Mouse (Mus musculus) cerebellum, adult (tissue): ENCODE results near the gene Fgfr2.
"Not testable (repeated sequence)": the region's sequence is repeated elsewhere in the genome, so short reads cannot be mapped to it uniquely, and the experiment has no call there.

Source experiments
- ATAC-seq: cut with Nextera tagmentation; 2 replicates; pipeline ENCODE4 v1.9.2; 2017; ENCODE audit warnings: mild to moderate bottlenecking, moderate library complexity, mixed read lengths; ENCODE audit not compliant: insufficient number of reproducible peaks, low FRiP score, low TSS enrichment

The Fgfr2 gene

DNA sequence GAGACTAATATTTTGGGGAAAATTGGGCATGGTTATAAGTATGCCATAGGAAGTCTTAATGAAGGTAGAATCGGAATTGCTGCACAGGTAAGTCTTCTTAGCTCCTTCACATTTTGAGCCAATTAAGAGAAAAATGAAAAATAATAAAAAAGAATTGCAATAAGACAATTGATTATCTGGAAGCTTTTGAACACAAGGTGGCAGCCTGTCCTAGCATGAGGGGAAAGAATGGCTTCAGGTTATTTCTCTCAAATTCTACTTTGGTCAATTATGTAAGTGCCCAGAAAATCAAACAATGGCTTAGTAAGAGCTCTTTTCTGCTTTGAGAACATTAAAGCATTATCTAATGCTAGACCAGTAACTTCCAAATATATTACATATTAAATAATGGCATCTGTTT is 1688.9 kb downstream of the Fgfr2 start:
- no peak for ATAC-seq

DNA sequence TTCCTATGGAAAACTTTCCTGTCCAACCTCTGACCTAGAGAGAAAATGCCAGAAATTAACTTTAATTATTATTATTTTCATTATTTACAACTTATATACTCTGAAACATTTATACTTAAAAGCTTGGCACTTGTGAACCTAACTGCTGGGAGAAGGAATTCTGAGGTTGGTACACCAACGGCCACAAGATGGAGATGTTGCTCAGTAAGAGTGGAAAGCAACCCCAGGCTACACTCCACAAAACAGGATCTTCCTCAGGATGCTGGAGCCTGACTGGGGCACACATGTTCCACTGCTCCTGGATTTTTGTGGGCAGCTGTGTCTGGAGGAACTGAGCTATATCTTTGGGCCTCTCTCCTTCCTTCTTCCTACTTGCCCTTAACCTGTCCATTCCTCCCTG is 1690.9 kb downstream of the Fgfr2 start:
- no peak for ATAC-seq

DNA sequence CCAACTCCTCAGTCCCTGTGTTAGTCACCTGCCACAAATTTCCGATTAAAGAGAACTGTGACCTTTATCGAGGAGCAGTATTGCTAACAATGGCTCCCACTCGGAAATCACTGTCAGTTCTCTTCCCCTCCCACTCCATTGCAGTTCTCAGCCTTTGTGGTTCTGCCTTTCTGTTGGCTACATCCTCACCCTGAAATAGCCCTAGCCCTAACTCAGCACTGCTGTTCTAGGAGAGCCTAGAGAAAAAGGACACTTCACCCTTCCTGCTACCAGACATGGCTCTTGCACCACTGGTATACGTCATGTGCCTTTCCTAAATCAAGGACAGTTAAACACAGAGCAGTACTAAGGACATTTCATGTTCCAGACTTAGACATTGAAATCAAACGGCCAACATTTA is 1695.8 kb downstream of the Fgfr2 start:
- ATAC-seq = no peak

DNA sequence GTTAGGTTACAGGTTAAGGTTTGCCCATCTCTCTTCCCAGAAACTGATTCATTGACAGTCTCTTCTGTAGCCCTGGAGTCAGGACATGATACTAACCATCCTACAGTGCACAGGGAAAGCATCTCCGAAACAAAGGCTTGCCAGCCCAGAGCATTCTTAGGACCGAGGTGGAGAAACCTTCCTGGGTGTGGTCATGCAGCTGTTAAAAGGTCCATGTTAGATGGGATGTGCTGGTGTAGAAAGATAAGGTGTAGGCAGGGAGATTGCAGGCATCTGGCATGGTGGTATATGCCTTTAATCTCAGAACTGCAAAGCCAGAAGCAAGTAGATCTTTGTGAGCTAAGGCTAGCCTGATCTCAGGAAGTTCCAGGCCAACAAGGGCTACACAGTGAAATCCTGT is 1698.2 kb downstream of the Fgfr2 start:
- no peak for ATAC-seq

DNA sequence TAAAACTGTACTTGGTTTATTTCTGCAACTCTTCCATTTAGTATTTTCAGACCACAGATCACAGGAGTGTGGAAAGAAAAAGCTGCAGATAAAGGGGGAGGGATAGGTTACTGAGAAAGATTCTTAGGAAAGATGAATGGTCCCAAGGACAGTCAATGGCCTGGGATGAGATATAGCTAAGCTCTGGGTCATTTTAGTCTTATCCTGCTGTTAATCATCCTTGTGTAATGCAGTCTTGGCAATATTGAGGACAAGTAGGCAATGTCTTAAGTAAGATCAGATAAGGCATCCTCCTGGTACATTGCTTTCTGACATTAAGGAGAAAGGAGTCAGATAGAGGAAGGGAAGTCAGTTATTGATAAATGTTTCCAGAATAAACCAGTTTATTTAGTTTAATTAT is 1705.5 kb downstream of the Fgfr2 start:
- ATAC-seq = no peak

DNA sequence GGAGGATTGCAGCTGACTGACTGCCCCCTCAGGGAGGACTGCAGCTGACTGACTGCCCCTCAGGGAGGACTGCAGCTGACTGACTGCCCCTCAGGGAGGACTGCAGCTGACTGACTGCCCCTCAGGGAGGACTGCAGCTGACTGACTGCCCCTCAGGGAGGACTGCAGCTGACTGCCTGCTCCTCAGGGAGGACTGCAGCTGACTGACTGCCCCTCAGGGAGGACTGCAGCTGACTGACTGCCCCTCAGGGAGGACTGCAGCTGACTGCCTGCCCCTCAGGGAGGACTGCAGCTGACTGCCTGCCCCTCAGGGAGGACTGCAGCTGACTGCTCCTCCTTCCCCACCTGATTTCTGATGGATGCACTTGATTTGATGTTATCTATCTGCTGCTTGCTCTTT is 1706.4 kb downstream of the Fgfr2 start:
- not testable (repeated sequence) for ATAC-seq

DNA sequence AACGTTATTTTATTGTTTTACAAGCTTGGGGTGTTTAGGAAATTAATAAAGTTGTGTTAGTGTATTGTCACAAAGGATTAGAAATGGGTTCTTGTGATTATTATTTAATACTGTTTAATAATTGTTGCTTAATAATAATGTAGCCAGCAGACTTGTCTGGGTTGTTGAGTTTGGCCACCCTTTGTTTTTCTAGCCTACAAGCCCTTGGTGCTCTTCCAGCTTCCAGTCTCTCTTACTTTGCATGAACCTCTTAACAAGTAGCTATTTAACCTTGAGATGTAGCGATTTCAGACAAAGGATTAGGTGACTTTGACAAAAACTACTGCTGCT is 1711.2 kb downstream of the Fgfr2 start:
- ATAC-seq = no peak

DNA sequence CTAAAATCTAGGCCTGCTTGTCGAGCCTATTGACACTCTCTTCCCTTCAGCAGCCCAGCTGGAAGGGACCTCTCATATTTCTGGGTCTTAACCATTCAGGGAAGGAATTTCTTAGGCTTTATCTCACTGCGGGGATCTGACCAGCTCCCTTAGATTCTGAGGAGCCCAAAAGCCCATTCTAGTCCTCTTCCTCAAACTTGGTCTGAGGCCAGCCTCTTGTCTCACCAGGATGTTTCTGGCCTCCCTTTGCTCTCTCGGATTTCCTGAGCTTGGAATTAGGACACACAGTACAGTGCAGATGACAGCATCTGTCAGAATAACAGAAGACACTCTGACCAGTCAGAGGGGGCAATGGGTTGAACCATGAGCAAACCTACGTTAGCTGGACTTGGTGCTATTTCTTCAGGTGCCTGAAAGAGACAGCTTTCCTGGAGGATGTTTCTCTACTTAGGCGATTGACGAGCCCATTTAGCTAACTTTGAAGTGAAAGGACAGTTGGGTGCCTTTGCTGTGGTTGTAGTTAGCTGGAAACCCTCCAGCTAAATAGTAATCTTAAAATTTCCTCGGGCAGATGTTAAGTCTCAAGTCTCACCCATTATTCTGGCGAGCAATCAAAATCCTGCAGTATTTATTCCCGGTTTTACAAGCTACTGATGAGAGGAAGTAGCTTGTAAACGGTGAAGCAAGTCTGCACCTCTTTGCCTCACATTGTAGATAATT is 1711.8 kb downstream of the Fgfr2 start:
- no peak for ATAC-seq

DNA sequence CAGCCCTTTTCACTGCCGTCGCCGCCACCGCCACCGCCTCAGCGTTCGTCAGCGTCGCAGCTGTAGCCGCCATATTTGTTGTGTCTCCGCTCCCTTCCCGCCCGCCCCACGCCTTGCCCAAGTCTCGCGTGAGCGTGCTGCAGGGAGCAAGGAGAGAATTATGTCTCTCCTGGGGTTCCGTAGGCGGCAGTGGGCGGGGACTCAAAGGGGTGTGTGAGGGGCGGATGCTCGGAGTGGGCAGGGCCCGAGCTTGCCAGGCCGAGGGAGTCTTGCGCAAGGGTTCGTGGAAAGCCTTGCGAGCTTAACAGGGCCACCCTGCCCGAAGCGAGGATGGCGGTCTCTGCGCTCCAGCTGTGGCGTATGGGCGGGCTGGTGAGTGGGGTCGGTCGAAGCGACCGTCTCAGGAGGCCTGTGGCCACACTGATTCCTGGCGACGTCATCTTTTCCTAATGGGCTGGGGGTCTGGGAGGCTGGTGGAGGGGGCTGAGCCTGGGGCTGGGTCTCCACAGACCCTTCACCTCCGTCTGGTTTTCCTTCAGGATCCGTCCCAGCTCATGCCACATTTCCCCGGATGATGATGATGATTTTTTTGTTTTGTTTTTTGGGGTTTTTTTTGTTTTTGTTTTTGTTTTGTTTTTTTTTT is 1712.6 kb downstream of the Fgfr2 start, which contains the start of the genes Ikzf5 and Acadsb:
Ikzf5 (minus strand) TSS at position 106 of the 643 bp plus-strand sequence.
Acadsb (plus strand) TSS at position 186 of the 643 bp plus-strand sequence.
- ATAC-seq = peak; percentile 94

DNA sequence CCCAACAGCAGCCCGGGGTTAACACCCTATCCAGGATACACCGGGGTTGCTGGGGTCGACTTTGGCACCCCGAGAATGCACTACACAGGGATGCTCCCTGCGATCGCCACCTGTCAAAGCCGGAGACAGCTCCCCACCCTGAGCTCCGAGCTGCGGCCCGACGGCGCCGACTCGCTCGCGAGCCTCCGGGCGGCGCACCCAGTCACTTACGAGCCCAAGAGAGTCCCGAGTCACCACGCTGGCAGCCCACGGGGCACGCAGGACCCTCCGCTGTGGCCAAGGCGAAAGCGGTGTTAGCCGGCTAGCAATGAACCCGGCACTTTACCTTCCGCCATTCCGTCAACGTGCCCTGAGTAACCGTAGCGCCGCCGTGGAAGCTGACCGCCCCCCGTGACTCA is 1713.2 kb downstream of the Fgfr2 start:
- peak; percentile 52; the same call in 1 of the 2 replicates for ATAC-seq

DNA sequence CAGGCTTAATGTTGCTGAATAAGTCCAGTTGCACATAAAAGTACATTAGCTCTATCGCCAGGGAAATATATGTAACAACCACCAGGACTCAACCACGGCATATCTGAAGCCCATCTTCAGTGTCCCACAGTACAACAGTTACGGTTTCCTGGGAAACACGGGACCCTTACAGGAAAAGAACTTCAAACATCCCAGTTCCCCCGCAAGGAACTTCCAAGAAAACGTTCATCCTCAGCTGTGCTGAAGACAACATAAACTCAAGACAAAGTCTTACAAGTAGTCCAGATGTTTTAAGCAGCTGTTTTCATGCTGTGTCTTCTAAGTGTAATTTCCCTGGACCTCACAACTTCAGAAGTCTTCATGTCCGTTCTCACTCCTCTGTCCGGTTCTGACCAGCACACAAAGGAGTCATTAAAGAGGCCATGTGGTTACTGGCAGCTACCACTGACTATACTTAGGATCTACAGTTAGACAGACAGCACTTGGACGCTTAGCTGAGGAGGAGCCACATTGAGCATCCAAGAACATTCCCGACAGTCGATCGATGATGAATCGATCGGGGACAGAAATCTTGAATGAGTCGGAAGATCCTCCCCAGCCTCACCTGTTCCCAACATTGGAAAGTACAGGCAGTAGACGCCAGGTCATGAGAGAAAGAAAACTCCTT is 1713.7 kb downstream of the Fgfr2 start:
- ATAC-seq = no peak

DNA sequence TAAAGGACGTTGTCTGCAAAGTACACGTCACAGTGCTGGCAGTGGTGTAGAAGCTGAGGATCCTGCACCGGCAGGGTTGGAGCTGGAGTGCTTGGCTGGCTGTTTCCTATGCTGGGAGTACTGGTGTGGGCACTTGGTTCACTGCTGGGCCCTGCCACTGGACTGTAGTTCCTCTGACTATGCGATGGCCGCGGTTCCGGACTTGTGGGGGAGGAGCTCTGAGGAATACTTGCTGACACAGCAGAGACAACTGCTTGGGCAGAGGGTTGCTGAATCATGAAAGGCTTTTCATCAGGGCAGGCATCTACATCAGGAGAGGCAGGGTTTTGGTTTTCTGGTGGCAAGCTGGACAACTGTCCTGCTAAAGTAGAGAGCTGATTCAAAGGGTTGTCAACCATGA is 1731.4 kb downstream of the Fgfr2 start:
- ATAC-seq = not testable (repeated sequence)

DNA sequence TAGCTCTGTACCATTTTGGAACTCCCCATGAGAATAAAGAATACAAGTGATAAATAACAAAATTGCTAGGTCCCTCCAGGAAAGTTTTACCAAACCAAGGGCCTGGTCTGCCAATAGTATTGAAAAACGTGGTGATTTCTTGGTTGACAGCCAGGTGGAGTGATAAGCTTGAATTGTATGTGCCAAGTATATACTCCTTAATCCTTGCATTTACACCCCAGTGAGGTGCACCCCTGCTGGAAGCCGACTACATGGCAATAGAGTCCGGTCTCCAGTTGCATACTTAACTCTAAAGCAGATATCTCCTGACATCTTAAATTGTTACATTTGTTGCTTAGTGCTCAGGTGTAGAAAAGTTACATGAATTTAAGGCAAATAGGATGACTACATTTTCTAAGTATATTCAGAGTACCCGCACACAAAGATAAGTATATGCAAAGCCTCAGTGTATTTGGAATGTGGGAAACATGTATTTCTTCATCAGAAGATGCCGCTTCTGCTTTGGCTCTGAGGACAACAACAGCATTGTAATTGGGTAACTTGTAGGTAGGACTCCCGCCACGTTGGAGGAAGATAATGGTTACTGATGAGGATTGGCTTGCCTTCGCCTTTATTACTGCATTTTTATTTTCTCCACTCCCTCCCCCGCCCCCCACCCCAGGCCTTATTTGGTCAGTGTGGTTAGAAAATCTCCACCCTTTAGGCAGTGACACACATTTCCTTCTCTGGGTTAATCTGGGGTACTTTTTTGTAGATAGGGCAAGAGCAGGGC is 1751.1 kb downstream of the Fgfr2 start:
- ATAC-seq = no peak

DNA sequence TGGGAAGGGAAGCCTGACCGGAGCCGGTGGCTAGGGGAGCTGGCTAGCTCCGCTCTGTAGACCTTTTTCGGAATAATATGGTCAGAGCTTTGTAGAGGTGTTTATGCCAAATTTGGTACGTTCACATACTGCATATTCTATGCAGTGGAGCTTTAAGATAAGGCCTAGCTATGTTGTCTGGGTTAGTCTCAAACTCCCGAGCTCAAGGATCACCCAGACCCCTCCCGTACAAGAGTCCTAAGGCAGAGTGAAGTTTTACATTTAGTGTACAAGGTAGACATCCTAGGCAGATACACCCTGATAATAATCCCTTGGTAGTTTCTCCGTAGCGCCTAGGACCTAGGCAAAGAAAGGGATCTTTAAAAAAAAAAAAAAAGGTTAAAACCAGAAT is 1751.7 kb downstream of the Fgfr2 start:
- ATAC-seq = no peak; the same call in 1 of the 2 replicates

DNA sequence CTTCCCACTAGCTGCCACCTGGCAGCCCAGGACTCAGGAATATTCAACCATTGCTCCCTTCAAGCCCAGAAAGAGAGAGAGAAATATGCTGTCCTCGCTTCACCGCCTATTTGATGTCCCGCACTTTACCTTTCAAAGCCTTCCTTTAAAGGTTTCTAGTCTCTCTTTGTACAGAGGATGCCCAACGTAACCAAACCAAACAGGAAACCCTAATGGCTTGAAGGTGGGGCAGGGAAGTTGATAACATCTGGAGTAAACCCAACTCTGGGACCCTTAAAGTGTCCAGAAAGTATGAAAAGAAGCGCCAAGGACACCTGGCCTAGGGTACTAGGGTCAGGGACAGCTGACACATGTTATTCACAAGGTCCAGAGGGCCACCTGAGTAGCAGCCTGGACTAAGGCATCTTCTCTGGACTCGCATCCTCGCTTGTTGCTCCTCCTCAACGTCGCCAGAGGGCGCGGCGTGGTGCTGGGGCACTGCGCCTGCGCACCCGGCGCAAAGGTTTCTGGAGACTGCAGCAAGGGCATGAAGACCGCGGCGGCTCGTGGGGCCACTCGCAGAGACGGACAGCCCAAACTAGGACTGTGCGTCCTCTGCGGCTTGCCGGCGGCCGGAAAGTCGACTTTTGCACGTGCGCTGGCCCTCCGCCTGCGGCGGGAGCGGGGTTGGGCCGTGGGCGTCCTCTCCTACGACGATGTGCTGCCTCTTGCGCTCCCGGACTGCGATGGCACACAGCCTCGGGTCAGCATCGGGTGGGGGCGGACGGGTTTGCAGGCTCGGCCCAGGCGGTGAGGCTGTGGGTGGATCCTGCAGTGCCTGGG is 1752.3 kb downstream of the Fgfr2 start, which contains the start of gene Pstk:
Pstk (plus strand) TSS at position 494 of the 822 bp plus-strand sequence.
- peak; percentile 96 for ATAC-seq

DNA sequence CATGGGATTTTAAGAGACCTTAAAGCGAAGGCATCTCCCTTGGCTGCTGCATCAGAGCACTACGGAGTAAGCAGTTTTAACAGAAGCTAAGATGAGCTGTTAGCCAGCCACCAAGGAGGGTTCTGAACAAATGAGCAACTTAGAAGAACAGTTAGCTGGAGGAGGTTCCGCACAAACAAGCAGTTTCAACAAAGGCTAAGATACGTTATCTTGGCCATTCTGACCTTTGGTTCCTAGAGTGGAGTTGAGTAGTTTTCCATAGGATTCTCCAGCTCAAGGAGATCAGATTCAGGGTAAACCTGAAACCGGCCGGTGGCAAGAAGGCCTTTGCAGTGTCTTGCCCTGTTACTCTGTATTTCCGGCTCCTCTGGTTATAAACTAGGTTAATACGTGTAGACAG is 1759.0 kb downstream of the Fgfr2 start:
- ATAC-seq = no peak

DNA sequence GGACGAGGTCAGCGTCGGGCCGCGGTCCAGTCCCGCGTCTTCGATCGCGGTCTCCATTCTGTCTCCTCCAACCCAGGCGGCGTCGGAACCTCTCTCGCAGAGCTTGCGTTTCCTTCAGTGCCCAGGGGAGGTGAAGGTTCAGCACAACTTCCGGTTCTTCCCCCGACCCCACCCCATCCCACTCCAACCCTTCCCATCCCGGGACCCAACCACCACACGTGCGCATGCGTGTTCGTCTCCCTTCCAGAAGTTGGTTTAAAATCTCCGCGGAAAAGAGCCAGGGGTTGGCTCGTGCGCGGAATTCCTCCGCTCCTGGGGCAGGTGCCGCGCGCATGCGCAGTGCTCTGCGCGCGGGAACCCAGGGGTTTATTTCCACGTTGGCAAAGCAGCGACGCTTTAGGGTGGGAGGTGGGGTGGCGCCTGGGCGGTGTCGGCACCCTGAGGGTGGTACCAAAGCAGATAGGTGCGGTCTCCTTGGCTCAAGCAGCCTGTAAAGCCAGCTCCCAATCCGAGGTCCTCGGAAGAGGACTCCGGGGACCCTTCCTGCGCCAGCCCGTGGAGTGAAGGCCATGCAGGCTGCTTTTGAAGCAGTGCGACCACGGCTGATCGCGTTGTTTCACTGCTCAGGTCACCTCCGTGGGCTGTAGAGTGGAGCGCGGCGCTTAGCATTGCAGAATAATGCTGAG is 1760.4 kb downstream of the Fgfr2 start, which contains the start of gene 2310057M21Rik:
2310057M21Rik (minus strand) TSS at position 145 of the 686 bp plus-strand sequence.
- ATAC-seq = peak; percentile 92

DNA sequence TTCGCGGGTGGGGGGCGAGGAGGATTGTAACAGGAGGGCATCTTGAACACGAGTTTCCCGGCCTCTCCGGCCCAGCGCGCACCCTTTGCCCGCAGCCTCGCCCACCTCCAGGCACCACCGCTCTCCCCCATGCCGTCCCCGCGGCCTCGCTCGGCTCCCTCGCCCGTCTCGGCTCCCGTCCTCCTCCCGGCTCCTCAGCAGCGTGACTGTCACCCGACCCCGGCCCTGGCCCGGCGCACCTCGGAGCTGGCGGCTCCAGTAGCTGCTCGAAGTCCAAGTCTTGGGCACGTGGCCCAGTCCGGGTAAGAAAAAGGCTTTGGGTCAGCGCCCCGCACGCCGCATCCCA is 1760.9 kb downstream of the Fgfr2 start:
- peak; percentile 69 for ATAC-seq

DNA sequence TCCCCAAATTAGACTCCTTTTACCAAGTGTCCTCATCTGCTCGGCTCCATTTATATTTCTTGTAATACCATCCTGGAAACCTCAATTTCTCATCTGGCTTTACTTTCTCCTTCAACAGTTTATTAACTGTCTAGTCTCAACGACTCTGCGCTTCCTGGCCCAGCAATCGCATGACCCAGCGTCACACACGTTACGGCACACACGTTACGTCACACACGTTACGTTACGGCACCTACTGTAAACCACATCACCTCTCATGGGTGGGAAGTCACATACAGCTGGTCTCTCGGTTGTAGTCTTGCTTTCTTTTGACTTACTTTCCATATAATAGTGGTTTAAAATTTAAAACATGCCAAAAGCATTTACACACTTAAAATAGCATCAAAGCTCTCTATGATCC is 1767.0 kb downstream of the Fgfr2 start:
- no peak for ATAC-seq
